Mouse (Mus musculus): Measurements from ENCODE around the gene Cnksr3. TPM values are rescaled to one million over a fixed set of nuclear protein-coding genes. Genes with fewer than 3 reads are reported as not detected.

The Cnksr3 gene
- polyA plus RNA-seq, 1 experiment from 2014 or later = 8.8 TPM

DNA sequence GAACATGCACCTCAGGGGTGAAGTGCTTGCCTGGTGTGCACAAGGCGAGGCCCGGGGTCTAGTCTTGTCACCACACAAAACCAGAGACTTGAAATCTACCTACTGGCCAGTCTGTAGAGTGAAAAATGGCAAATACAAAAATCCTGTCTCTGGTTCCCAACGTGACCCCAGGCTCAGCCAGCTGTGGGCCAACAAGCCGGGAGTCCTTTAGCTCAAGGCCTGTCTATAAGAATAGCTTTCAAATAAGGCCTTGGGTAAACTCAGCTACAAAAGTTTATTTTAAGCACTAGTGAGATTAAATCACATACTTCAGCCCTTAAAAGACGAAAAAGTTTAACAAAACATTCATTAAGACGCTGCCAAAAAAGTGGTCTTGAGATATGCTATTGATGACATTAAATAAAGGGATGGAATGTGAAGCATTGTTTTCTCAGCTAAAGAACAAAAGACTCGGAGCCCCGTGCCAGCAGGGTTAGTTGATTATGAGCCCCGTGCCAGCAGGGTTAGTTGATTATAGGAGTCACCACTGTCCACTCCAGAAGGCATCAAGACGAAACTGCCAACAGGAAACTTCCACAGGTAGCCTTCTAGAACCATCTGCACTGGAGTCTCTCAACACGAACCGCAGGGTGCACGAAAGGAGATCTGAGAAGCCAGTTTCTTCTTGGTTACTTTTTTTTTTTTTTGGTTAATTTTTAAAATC is 67.8 kb downstream of the Cnksr3 start:
- H3K27me3 ChIP-seq (ENCODE audit: control insufficient read depth, insufficient read depth, low read length) = no peaks in the 10 kb centered on the region
- peak; percentile 45 for DNase-seq (ENCODE audit: low spot score)
- no peak overlapping the region for H3K4me3 ChIP-seq (ENCODE audit: low read depth, low read length)
- 62% methylated on average over 13 of the region's 13 CpGs for WGBS
- no peak overlapping the region for H3K4me2 ChIP-seq (ENCODE audit: low read depth, low read length, severe bottlenecking)
- H3K9me3 ChIP-seq (ENCODE audit: control insufficient read depth, low read length) = no peaks in the 10 kb centered on the region
- H3K27ac ChIP-seq (ENCODE audit: low read depth, low read length) = no peak overlapping the region
- ATAC-seq (replicated peaks; ENCODE audit: low FRiP score) = no peak
- H3K4me1 ChIP-seq (replicated peaks; ENCODE audit: control insufficient read depth, insufficient read depth, low read length) = no peaks in the 10 kb centered on the region
- H3K9ac ChIP-seq (ENCODE audit: low read length) = no peak overlapping the region
- no peaks in the 10 kb centered on the region for H3K36me3 ChIP-seq (ENCODE audit: control insufficient read depth, insufficient read depth, low read length)

DNA sequence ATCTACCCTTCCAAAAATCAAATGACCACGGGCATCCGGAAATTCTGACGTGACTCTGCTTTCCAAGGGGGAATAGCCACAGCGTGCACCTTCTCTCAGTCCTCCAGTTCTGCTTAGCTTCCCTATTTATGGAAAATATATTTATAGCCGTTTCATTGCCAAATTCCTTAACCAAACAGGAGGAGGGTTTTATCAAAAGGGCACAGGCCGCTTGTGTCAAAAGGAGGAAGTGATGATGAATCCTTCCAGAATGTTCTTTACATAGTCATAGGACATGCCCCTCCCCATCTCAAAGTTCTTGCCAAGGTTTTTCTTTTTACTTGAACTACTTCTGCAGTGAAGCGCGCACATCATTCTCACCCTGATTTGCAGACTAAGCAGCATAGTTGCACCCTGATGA is 69.8 kb downstream of the Cnksr3 start:
- Histone ChIP-seq H3K4me2 (ENCODE audit: low read depth, low read length, severe bottlenecking) (no peak overlapping the region), H3K27me3 (ENCODE audit: control insufficient read depth, insufficient read depth, low read length) (no peaks in the 10 kb centered on the region), H3K27ac (ENCODE audit: low read depth, low read length) (no peak overlapping the region), H3K4me3 (ENCODE audit: low read depth, low read length) (no peak overlapping the region), H3K36me3 (ENCODE audit: control insufficient read depth, insufficient read depth, low read length) (no peaks in the 10 kb centered on the region), H3K4me1 (replicated peaks; ENCODE audit: control insufficient read depth, insufficient read depth, low read length) (no peaks in the 10 kb centered on the region), H3K9me3 (ENCODE audit: control insufficient read depth, low read length) (no peaks in the 10 kb centered on the region), H3K9ac (ENCODE audit: low read length) (no peak overlapping the region)
- ATAC-seq (replicated peaks; ENCODE audit: low FRiP score) (no peak), DNase-seq (ENCODE audit: low spot score) (peak; percentile 45)
- 92% methylated on average over 8 of the region's 8 CpGs for WGBS

DNA sequence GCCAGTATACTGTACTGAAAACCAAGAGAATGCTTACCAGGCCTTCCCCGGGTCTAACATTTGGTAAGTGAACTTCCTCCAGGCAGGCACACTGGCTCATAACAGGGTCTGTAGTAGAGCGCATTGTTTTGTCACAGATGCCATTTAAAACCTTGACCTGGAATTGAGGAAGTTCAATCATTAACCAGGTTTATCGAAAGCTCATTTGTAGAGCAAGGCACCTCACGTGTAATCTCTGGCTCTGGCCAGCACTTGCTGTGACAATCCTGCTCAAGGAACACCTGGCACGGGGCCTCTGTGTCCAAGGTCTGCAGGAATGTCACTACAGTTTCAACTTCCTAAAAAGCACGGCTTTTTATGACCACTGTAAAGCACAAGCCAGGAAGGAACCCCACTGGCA is 71.8 kb downstream of the Cnksr3 start:
- DNase-seq (ENCODE audit: low spot score) (no peak), ATAC-seq (replicated peaks; ENCODE audit: low FRiP score) (no peak)
- Histone ChIP-seq H3K4me1 (replicated peaks; ENCODE audit: control insufficient read depth, insufficient read depth, low read length) (no peaks in the 10 kb centered on the region), H3K4me2 (ENCODE audit: low read depth, low read length, severe bottlenecking) (no peak overlapping the region), H3K36me3 (ENCODE audit: control insufficient read depth, insufficient read depth, low read length) (no peaks in the 10 kb centered on the region), H3K9me3 (ENCODE audit: control insufficient read depth, low read length) (no peaks in the 10 kb centered on the region), H3K27ac (ENCODE audit: low read depth, low read length) (no peak overlapping the region), H3K4me3 (ENCODE audit: low read depth, low read length) (no peak overlapping the region), H3K27me3 (ENCODE audit: control insufficient read depth, insufficient read depth, low read length) (no peaks in the 10 kb centered on the region), H3K9ac (ENCODE audit: low read length) (no peak overlapping the region)
- 84% methylated on average over 6 of the region's 6 CpGs for WGBS

DNA sequence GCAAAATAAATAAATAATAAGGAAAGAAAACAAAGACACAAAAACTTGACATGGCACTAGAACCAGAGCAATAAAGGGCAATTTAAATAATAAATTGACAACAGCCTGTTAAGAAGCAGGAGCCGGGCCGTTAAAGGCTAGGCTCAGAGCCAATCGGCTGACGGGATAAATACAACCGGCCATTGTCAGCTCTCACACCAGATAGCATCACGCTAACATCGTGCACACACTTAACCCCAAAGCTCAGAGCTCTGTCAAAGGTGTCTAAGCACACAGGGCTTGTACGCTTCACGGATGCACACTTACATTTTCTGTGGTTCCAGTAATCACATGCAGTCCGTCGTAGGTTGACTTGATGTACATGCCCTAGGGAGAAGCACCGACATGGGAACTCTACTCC is 74.0 kb downstream of the Cnksr3 start:
- no peak for ATAC-seq (replicated peaks; ENCODE audit: low FRiP score)
- 91% methylated on average over 12 of the region's 12 CpGs for WGBS

DNA sequence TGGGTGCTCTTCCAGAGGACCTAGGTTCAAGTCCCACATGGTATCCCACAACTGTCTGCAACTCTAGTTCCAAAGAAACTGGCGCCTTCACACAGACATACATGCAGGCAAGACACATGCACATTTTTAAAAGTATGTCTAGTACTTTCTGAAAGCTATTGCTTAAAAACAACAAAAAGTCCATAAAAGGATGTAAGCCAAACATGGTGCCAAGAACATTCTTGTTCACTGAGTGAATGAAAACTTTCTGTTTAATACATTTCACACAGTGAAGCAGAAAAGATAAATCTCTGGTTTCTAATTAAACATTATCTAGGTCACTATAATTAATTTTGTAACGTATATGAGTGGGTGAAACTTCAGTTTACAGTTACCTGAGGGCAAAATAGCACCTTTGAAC is 76.3 kb downstream of the Cnksr3 start:
- no peak overlapping the region for H3K4me2 ChIP-seq (ENCODE audit: low read depth, low read length, severe bottlenecking)
- DNase-seq (ENCODE audit: low spot score) (no peak), ATAC-seq (replicated peaks; ENCODE audit: low FRiP score) (no peak)
- no peaks in the 10 kb centered on the region for H3K27me3 ChIP-seq (ENCODE audit: control insufficient read depth, insufficient read depth, low read length)
- no peaks in the 10 kb centered on the region for H3K36me3 ChIP-seq (ENCODE audit: control insufficient read depth, insufficient read depth, low read length)
- no peak overlapping the region for H3K27ac ChIP-seq (ENCODE audit: low read depth, low read length)
- no peak overlapping the region for H3K4me3 ChIP-seq (ENCODE audit: low read depth, low read length)
- H3K9me3 ChIP-seq (ENCODE audit: control insufficient read depth, low read length) = no peaks in the 10 kb centered on the region
- H3K9ac ChIP-seq (ENCODE audit: low read length) = no peak overlapping the region
- WGBS = 87% methylated on average over 2 of the region's 2 CpGs
- no peaks in the 10 kb centered on the region for H3K4me1 ChIP-seq (replicated peaks; ENCODE audit: control insufficient read depth, insufficient read depth, low read length)

More for the DNA sequence above, 74.0 kb downstream of the Cnksr3 start:
- no peak overlapping the region for H3K27ac ChIP-seq (ENCODE audit: low read depth, low read length)
- no peak for DNase-seq (ENCODE audit: low spot score)
- no peaks in the 10 kb centered on the region for H3K27me3 ChIP-seq (ENCODE audit: control insufficient read depth, insufficient read depth, low read length)
- H3K36me3 ChIP-seq (ENCODE audit: control insufficient read depth, insufficient read depth, low read length) = no peaks in the 10 kb centered on the region
- no peaks in the 10 kb centered on the region for H3K4me1 ChIP-seq (replicated peaks; ENCODE audit: control insufficient read depth, insufficient read depth, low read length)
- no peak overlapping the region for H3K4me2 ChIP-seq (ENCODE audit: low read depth, low read length, severe bottlenecking)
- H3K9ac ChIP-seq (ENCODE audit: low read length) = no peak overlapping the region
- H3K4me3 ChIP-seq (ENCODE audit: low read depth, low read length) = no peak overlapping the region
- H3K9me3 ChIP-seq (ENCODE audit: control insufficient read depth, low read length) = no peaks in the 10 kb centered on the region

DNA sequence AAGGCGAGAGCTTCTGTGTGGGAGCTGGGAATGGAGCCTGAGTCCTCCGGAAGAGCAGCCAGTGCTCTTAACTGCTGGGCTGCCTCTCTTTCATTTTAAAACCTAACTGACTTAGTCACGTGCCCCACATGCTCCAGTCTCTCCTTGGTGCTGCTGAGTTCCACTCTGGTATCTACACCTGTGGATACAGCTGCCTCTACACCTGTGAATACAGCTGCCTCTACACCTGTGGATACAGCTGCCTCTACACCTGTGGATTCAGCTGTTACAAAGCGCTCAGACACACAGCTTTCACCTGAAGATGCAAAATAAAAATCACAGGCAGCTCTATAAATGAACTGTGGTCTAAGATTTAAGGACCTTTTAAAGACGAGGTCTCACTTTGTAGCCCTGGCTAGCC is 79.0 kb downstream of the Cnksr3 start:
- Histone ChIP-seq H3K9me3 (ENCODE audit: control insufficient read depth, low read length) (no peaks in the 10 kb centered on the region), H3K4me3 (ENCODE audit: low read depth, low read length) (no peak overlapping the region), H3K27me3 (ENCODE audit: control insufficient read depth, insufficient read depth, low read length) (no peaks in the 10 kb centered on the region), H3K4me1 (replicated peaks; ENCODE audit: control insufficient read depth, insufficient read depth, low read length) (no peaks in the 10 kb centered on the region), H3K4me2 (ENCODE audit: low read depth, low read length, severe bottlenecking) (no peak overlapping the region), H3K36me3 (ENCODE audit: control insufficient read depth, insufficient read depth, low read length) (no peaks in the 10 kb centered on the region; the same call in 1 of the 2 replicates), H3K27ac (ENCODE audit: low read depth, low read length) (no peak overlapping the region), H3K9ac (ENCODE audit: low read length) (no peak overlapping the region)
- 90% methylated on average over 5 of the region's 5 CpGs for WGBS
- ATAC-seq (replicated peaks; ENCODE audit: low FRiP score) (no peak), DNase-seq (ENCODE audit: low spot score) (no peak)

DNA sequence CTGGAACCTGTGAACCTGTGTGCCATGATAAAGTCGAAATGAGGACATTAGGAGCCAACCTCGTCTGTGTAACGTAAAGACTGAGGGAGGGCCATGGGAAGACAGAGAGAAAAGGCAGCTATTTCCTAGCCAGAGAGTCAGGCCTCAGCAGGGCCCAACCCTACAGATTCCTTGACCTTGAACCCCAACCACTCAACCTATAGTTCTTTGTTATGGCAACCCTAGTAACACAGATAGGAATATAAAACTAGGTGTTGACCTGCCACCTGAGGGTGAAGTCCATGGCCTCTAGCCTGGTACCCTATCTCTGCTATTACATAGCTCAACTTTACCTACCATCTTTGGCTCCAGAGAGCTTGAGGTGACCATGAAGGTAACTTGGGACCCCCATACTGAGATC is 80.6 kb downstream of the Cnksr3 start:
- H3K36me3 ChIP-seq (ENCODE audit: control insufficient read depth, insufficient read depth, low read length) = no peaks in the 10 kb centered on the region; the same call in 1 of the 2 replicates
- no peak for ATAC-seq (replicated peaks; ENCODE audit: low FRiP score)
- H3K9me3 ChIP-seq (ENCODE audit: control insufficient read depth, low read length) = no peaks in the 10 kb centered on the region
- no peak overlapping the region for H3K9ac ChIP-seq (ENCODE audit: low read length)
- 93% methylated on average over 3 of the region's 3 CpGs for WGBS
- no peak overlapping the region for H3K4me2 ChIP-seq (ENCODE audit: low read depth, low read length, severe bottlenecking)
- no peak for DNase-seq (ENCODE audit: low spot score)
- H3K27me3 ChIP-seq (ENCODE audit: control insufficient read depth, insufficient read depth, low read length) = no peaks in the 10 kb centered on the region
- H3K27ac ChIP-seq (ENCODE audit: low read depth, low read length) = no peak overlapping the region
- no peaks in the 10 kb centered on the region for H3K4me1 ChIP-seq (replicated peaks; ENCODE audit: control insufficient read depth, insufficient read depth, low read length)
- H3K4me3 ChIP-seq (ENCODE audit: low read depth, low read length) = no peak overlapping the region

DNA sequence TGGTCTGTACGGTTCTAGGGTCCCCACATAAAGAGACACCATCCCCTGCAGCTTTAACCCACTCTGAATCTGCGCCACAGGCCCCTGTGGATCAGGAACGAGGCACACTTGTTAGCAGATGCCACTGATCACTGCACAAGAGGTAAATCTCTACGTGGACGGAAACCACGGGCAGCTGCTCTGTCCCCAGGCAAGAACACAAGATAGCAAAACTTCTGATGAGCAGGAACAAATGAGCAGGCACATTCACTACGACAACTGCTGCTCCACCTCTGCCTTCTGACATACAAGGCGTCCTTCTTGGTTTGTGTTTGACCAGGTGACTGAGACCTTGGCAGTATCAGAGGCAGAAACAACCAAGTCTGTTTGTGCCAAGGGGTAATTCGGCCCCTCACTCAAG is 84.2 kb downstream of the Cnksr3 start:
- Histone ChIP-seq H3K27me3 (ENCODE audit: control insufficient read depth, insufficient read depth, low read length) (no peaks in the 10 kb centered on the region), H3K4me1 (replicated peaks; ENCODE audit: control insufficient read depth, insufficient read depth, low read length) (no peaks in the 10 kb centered on the region), H3K4me3 (ENCODE audit: low read depth, low read length) (no peak overlapping the region), H3K9ac (ENCODE audit: low read length) (no peak overlapping the region), H3K4me2 (ENCODE audit: low read depth, low read length, severe bottlenecking) (no peak overlapping the region), H3K27ac (ENCODE audit: low read depth, low read length) (no peak overlapping the region), H3K9me3 (ENCODE audit: control insufficient read depth, low read length) (no peaks in the 10 kb centered on the region), H3K36me3 (ENCODE audit: control insufficient read depth, insufficient read depth, low read length) (no peaks in the 10 kb centered on the region; the same call in 1 of the 2 replicates)
- DNase-seq (ENCODE audit: low spot score) = no peak
- 89% methylated on average over 9 of the region's 9 CpGs for WGBS
- ATAC-seq (replicated peaks; ENCODE audit: low FRiP score) = no peak

DNA sequence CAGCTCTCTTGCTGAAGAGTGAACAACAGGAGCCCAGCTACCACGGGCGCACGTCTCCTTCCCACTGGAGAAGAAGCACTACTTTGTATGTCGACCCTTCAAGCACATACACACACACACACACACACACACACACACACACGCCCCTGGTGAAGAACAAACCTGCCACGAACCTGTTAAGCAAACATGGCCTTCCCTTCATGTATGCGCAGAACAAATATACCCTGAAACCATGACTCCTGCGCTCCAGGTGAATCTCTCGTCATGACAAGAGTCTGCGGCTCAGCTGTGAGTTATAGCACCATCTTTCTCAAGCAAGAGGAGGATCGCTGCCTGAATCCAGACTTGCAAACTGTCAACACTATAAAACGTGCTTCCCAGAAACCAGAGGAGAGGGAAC is 85.2 kb downstream of the Cnksr3 start:
- WGBS = 93% methylated on average over 12 of the region's 12 CpGs
- ATAC-seq (replicated peaks; ENCODE audit: low FRiP score) = no peak
- no peak for DNase-seq (ENCODE audit: low spot score)
- Histone ChIP-seq H3K27me3 (ENCODE audit: control insufficient read depth, insufficient read depth, low read length) (no peaks in the 10 kb centered on the region), H3K4me1 (replicated peaks; ENCODE audit: control insufficient read depth, insufficient read depth, low read length) (no peaks in the 10 kb centered on the region), H3K4me3 (ENCODE audit: low read depth, low read length) (no peak overlapping the region), H3K4me2 (ENCODE audit: low read depth, low read length, severe bottlenecking) (no peak overlapping the region), H3K36me3 (ENCODE audit: control insufficient read depth, insufficient read depth, low read length) (no peaks in the 10 kb centered on the region; the same call in 1 of the 2 replicates), H3K9ac (ENCODE audit: low read length) (no peak overlapping the region), H3K9me3 (ENCODE audit: control insufficient read depth, low read length) (no peaks in the 10 kb centered on the region), H3K27ac (ENCODE audit: low read depth, low read length) (no peak overlapping the region)
